Mouse (Mus musculus) megakaryocyte, embryonic 14.5 days (primary cell): ENCODE results near the gene Pfn3.

Experiments
- FLI1 ChIP-seq: IDR thresholded peaks from 2 replicates; pipeline ENCODE4 v1.6.1; 2012; ENCODE audit warnings: low read length, inconsistent platforms, mixed read lengths
- GATA1 ChIP-seq: IDR thresholded peaks from 3 replicates; pipeline ENCODE4 v1.6.1; 2012; ENCODE audit warnings: mixed read lengths, low read length, inconsistent platforms, borderline replicate concordance

DNA sequence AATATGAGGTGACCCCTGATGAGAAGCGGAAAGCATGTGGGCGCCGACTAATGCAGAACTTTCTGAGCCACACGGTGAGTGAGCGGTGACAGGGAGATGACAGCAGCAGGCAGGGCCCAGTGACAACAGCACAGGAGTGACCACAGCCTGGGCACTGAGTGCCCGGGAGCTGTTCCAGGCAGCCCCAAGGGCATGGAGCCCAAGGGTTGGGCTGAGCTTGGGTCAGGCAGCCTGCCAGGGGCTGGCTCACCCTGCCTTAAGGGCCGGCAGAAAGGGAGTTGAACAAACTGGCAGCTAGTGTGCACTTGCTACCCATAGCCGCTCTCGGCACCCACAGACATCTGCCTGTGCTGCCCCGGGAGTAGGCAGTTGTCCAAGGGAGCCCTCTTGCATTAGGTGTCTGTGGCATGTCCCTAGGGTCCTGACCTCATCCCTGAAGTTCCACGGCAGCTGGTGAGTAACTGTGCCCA lies 35.5 kb upstream of the Pfn3 start:
- TF ChIP-seq GATA1 (no peak), FLI1 (no peak)
